Mouse (Mus musculus) kidney, adult 2 months (tissue): ENCODE data around the gene Atp1b3. TPM values are rescaled to one million over a fixed set of nuclear protein-coding genes. Genes with fewer than 3 reads are reported as not detected.
A peak's percentile ranks its signal among the peaks of the same experiment; 100 is the strongest.

Experiments
- DNase-seq: peaks from one replicate; pipeline ENCODE4 v3.0.0; 2021
- H3K27ac ChIP-seq: fragments of 200-500 bp; 2 replicates; pipeline ENCODE4 v1.5.1; 2012; ENCODE audit warnings: low read depth, low read length, control low read depth, inconsistent platforms; ENCODE audit not compliant: insufficient read depth
- H3K27me3 ChIP-seq: fragments of 200-500 bp; replicated peaks from 2 replicates; pipeline ENCODE4 v1.6.1; 2012; ENCODE audit warnings: mild to moderate bottlenecking, moderate library complexity, low read length, inconsistent platforms; ENCODE audit not compliant: control insufficient read depth, insufficient read depth
- H3K36me3 ChIP-seq: fragments of 200-500 bp; 2 replicates; pipeline ENCODE4 v1.6.1; 2012; ENCODE audit warnings: mild to moderate bottlenecking, moderate library complexity, low read length, inconsistent platforms; ENCODE audit not compliant: control insufficient read depth, insufficient read depth
- H3K4me1 ChIP-seq: fragments of 200-500 bp; 2 replicates; pipeline ENCODE4 v1.6.1; 2011; ENCODE audit warnings: low read length; ENCODE audit not compliant: control insufficient read depth, insufficient read depth
- H3K4me3 ChIP-seq: fragments of 200-500 bp; 2 replicates; pipeline ENCODE4 v1.5.1; 2011; ENCODE audit warnings: mild to moderate bottlenecking, low read depth, low read length, control low read depth; ENCODE audit not compliant: insufficient read depth
- CTCF ChIP-seq: fragments of 200-500 bp; conservative IDR thresholded peaks from 2 replicates; pipeline ENCODE4 v1.5.1; 2011; ENCODE audit warnings: low read depth, mild to moderate bottlenecking, control low read depth, low read length, moderate library complexity, mixed read lengths; ENCODE audit not compliant: insufficient read depth, insufficient read length
- POLR2A ChIP-seq: fragments of 200-500 bp; IDR thresholded peaks from one replicate; pipeline ENCODE4 v1.6.1; 2011; ENCODE audit warnings: low read depth, low read length, control low read depth
- WGBS: fragments of 180-500 bp; shearing (Covaris S2); methylation state at CpG from one replicate; pipeline ENCODE4 v1.1.7; 2018; 5-methylcytosine and 5-hydroxymethylcytosine counted together
- polyA plus RNA-seq: library from polyadenylated mRNA; depleted of rRNA; stranded (reverse); fragments of >200 nt; gene quantifications from 2 replicates; pipeline ENCODE4 v1.2.3, GENCODE M21; 2012

Gene Atp1b3
- polyA plus RNA-seq, 1 experiment: 71.0 TPM

DNA sequence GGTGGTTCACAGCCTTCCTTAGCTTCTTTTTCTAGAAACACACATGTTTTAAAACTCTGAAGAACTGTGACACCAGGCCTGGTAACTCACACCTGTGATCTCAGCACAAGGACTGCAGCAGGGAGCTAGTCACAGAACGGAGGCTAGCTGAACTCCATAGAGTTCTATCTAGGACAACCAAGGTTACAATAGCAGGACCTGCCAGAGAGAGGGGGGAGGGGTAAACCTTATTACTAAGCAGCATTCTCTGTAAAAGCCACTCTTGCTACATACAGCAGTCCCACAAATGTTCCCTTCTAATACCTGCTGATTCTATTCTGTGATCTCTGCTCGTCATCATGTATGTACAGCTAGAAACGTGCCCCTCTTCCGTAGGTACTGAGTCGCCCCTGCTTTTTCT, 15.4 kb downstream of the Atp1b3 start:
- 77% methylated on average over 5 of the region's 5 CpGs for WGBS
- Histone ChIP-seq H3K4me1 (no peaks in the 10 kb centered on the region), H3K36me3 (0 out of 2 replicates have a peak, but pooled peaks cover 1% of the 10 kb centered on the region), H3K4me3 (no peak overlapping the region), H3K27me3 (no peaks in the 10 kb centered on the region), H3K27ac (peak overlapping the region; percentile 46; the same call in 1 of the 2 replicates)
- DNase-seq: peak; percentile 23
- no peak for TF ChIP-seq POLR2A
- TF ChIP-seq CTCF: no peak

DNA sequence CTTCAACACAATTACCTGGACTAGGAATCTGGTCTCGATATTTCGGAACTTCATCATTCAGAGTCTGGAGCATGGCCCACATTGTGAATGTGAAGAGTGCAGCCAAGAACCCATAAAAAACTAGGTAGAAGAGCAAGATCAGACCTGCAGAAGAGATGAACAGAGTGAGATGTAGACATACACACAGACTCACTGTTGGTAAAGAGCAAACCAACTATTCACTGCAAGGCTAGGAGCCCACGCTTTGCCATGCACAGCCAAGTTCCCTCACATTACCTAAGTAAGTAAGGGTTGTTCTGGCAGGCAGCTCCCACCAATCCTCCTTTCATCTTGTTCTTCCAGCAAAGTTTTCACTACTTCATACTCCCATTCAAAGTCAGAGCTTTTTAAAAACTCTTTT, 18.5 kb downstream of the Atp1b3 start:
- H3K4me1 ChIP-seq: no peaks in the 10 kb centered on the region
- WGBS: 94% methylated on average over 3 of the region's 3 CpGs
- H3K27ac ChIP-seq: no peak overlapping the region
- no peak for DNase-seq
- 0 out of 2 replicates have a peak, but pooled peaks cover 2% of the 10 kb centered on the region for H3K36me3 ChIP-seq
- H3K4me3 ChIP-seq: no peak overlapping the region
- H3K27me3 ChIP-seq: no peaks in the 10 kb centered on the region
- no peak for TF ChIP-seq POLR2A

DNA sequence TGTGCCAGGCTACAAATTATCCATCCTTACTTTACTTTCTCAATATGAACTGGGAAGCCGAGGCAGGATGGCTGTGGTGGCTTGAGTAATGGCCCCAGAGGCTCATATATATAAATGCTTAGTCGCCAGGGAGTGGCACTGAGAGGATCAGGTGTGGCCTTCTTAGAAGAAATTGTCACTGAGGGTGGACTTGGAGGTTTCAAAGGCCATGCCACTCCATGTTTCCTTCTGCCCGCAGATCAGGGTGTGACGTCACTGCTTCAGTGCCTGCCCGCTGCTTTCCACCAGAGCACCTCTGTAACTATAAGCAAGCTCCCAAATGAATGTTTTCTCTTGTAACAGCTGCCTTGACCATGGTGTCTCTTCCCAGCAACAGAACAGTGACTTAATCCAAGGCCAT, 33.1 kb downstream of the Atp1b3 start:
- TF ChIP-seq CTCF (no peak), POLR2A (no peak)
- WGBS: 85% methylated on average over 5 of the region's 5 CpGs
- no peak overlapping the region for H3K27ac ChIP-seq
- no peak overlapping the region for H3K4me3 ChIP-seq
- H3K36me3 ChIP-seq: peaks cover 4% of the 10 kb centered on the region; the same call in 1 of the 2 replicates
- H3K4me1 ChIP-seq: no peaks in the 10 kb centered on the region
- DNase-seq: no peak
- no peaks in the 10 kb centered on the region for H3K27me3 ChIP-seq

DNA sequence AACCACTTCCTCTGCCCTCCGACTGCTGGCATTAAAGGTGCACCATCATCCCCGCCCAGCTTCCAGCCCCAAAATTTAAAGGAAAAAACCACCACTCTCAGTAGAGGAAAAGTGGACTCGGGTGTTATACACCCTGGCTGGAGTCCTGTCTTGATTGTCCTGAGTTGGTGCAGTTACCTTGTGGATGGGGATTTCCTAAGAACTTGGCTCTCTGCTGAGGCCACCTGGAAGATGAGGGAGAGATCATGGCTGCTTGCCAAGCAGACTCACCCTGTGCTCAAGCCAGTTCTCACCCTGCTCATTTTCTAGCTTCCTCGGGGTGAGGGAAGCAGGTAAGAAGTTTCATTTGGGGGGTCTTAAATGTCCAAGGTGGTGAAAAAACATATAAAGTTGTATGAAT, 36.0 kb downstream of the Atp1b3 start:
- WGBS: 68% methylated on average over 4 of the region's 4 CpGs
- peak; percentile 18 for DNase-seq
- TF ChIP-seq CTCF (no peak), POLR2A (no peak)

GRCm38 (mm10) chr9:96326496-96326923, 37.7 kb downstream of the Atp1b3 start:
- Histone ChIP-seq H3K27me3 (no peaks in the 10 kb centered on the region), H3K4me1 (no peaks in the 10 kb centered on the region), H3K27ac (no peak overlapping the region), H3K4me3 (no peak overlapping the region), H3K36me3 (no peaks in the 10 kb centered on the region)
- DNase-seq: peak; percentile 46
- TF ChIP-seq CTCF (no peak), POLR2A (no peak)
- 20% methylated on average over 6 of the region's 6 CpGs for WGBS

More for the DNA sequence above, 36.0 kb downstream of the Atp1b3 start:
- no peaks in the 10 kb centered on the region for H3K4me1 ChIP-seq
- no peaks in the 10 kb centered on the region for H3K27me3 ChIP-seq
- no peak overlapping the region for H3K27ac ChIP-seq
- H3K36me3 ChIP-seq: no peaks in the 10 kb centered on the region; the same call in 1 of the 2 replicates
- H3K4me3 ChIP-seq: no peak overlapping the region

DNA sequence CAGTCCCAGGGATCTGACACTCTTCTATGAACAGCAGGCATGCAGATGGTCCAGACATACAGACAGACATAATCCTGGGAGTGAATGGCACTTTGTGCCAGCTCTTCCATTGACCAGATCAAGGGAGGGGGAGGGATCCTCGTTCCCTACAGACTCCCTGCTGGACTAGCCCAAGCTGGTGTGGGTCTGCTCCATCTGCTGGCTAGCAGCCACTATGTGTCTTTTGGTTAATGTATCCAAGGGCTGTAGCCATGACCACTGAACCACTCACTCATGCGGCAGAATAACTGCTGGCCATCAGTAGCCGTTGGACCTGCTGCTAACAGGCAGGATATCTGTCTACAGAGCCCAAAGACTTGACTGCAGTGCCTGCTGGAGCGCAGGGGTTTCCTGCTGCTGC, 39.7 kb downstream of the Atp1b3 start:
- H3K27ac ChIP-seq: no peak overlapping the region
- 30% methylated on average over 4 of the region's 4 CpGs for WGBS
- H3K36me3 ChIP-seq: no peaks in the 10 kb centered on the region
- no peaks in the 10 kb centered on the region for H3K27me3 ChIP-seq
- DNase-seq: peak; percentile 74
- no peaks in the 10 kb centered on the region for H3K4me1 ChIP-seq
- TF ChIP-seq POLR2A (no peak), CTCF (no peak)
- H3K4me3 ChIP-seq: no peak overlapping the region

DNA sequence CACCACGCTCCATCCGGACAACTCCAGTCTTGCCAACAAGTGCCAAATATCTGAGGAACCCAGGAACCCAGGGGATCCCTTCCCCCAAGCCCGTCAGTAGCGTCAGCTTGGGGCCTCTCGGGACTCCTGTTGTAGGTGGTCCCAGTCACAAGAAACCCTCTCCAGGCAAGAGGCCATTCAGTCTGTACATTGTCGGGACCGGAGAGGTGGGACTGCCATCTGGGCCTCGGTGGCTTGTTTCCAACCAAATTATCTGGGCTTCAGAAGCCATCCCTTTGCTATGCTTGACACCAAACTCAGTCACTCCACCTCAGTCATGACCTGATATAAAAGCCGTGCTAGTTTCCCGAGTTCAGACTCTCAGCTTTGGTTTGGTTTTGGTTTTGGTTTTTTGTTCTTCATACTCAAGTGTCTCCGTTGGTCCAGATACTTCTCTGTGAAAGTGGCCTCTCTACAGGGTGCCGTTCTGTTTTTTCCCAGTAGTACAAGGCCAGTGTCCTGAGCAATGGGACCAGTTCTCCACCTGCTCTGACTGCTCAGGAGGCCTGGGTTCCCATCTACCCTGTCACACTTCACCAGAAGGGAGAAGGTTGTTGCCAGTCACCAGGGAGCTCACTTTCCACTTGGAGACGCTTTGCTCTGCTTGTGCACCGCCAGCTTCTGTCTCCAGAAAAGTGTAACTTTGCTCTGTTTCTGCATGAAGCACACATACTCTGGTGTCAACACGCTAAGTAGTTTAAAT, 41.7 kb downstream of the Atp1b3 start:
- Histone ChIP-seq H3K27ac (no peak overlapping the region), H3K36me3 (no peaks in the 10 kb centered on the region), H3K4me3 (no peak overlapping the region), H3K4me1 (no peaks in the 10 kb centered on the region), H3K27me3 (no peaks in the 10 kb centered on the region)
- TF ChIP-seq CTCF: no peak
- no peak for TF ChIP-seq POLR2A
- WGBS: 94% methylated on average over 15 of the region's 15 CpGs
- DNase-seq: no peak
